Mouse (Mus musculus) frontal cortex, postnatal 14 days (tissue): ENCODE measurements around the gene Bola1.

Experiments used
- DNase-seq, 2 experiments: peaks; one replicate each; pipeline ENCODE4 v3.0.0; 2022; ENCODE audit warnings: low spot score in 2 of 2

The Bola1 gene

GRCm38 (mm10) chr3:96151836-96152235, 67.7 kb downstream of the Bola1 start:
- no peak for DNase-seq

GRCm38 (mm10) chr3:96147950-96148349, 71.6 kb downstream of the Bola1 start:
- DNase-seq: no peak
